Mouse (Mus musculus) ES-E14 (cell line): ENCODE results near the gene Bbox1. TPM values are rescaled to one million over a fixed set of nuclear protein-coding genes. Genes with fewer than 3 reads are reported as not detected.

ENCODE experiments used
- DNase-seq: peaks from one replicate; pipeline ENCODE4 v3.0.0-alpha.2; 2013; ENCODE audit warnings: low read depth, low spot score
- H3K27ac ChIP-seq: 2 replicates; pipeline ENCODE4 v1.5.1; 2012; ENCODE audit warnings: low read depth, mild to moderate bottlenecking, low read length, moderate library complexity, mixed read lengths; ENCODE audit not compliant: poor library complexity, insufficient read depth, severe bottlenecking
- H3K36me3 ChIP-seq: 2 replicates; pipeline ENCODE4 v1.6.1; 2012; ENCODE audit warnings: mild to moderate bottlenecking, low read length, moderate library complexity, mixed read lengths; ENCODE audit not compliant: control insufficient read depth, poor library complexity, insufficient read depth, severe bottlenecking
- H3K4me1 ChIP-seq, 2 experiments: fragments of 150-350 bp in 1 of 2; sonication (generic) in 1 of 2; 2 replicates each; pipeline ENCODE4 v1.6.1; 2012; ENCODE audit warnings: low read length in 2 of 2, mild to moderate bottlenecking in 1 of 2, mixed read lengths in 1 of 2; ENCODE audit not compliant: control insufficient read depth in 2 of 2, insufficient read depth in 2 of 2, poor library complexity in 1 of 2
- H3K4me3 ChIP-seq, 2 experiments: fragments of 150-350 bp in 1 of 2; sonication (generic) in 1 of 2; 2 replicates each; pipeline ENCODE4 v1.5.1; 2012; ENCODE audit warnings: low read length in 2 of 2, low read depth in 1 of 2, mild to moderate bottlenecking in 1 of 2, mixed read lengths in 1 of 2; ENCODE audit not compliant: insufficient read depth in 1 of 2, poor library complexity in 1 of 2, severe bottlenecking in 1 of 2
- H3K9ac ChIP-seq: 2 replicates; pipeline ENCODE4 v1.6.1; 2012; ENCODE audit warnings: low read depth, mild to moderate bottlenecking, low read length, mixed read lengths; ENCODE audit not compliant: poor library complexity, insufficient read depth, severe bottlenecking
- H3K9me3 ChIP-seq: fragments of 150-350 bp; sonication (generic); 2 replicates; pipeline ENCODE4 v1.6.1; 2012; ENCODE audit warnings: low read depth, mild to moderate bottlenecking, low read length; ENCODE audit not compliant: control insufficient read depth, insufficient read depth
- CHD2 ChIP-seq: IDR thresholded peaks from 2 replicates; pipeline ENCODE4 v1.6.1; 2014; ENCODE audit warnings: mild to moderate bottlenecking, low read depth, low read length, inconsistent platforms
- HCFC1 ChIP-seq: IDR thresholded peaks from 2 replicates; pipeline ENCODE4 v1.6.1; 2012; ENCODE audit warnings: low read length, inconsistent platforms, borderline replicate concordance; ENCODE audit not compliant: insufficient read depth
- MAFK ChIP-seq: IDR thresholded peaks from 2 replicates; pipeline ENCODE4 v1.6.1; 2014; ENCODE audit warnings: mild to moderate bottlenecking, low read depth, low read length, inconsistent platforms; ENCODE audit not compliant: insufficient read depth
- ZC3H11A ChIP-seq: IDR thresholded peaks from 2 replicates; pipeline ENCODE4 v1.6.1; 2012; ENCODE audit warnings: low read depth, mild to moderate bottlenecking, inconsistent platforms, low read length, borderline replicate concordance
- ZNF384 ChIP-seq: IDR thresholded peaks from 2 replicates; pipeline ENCODE4 v1.6.1; 2012; ENCODE audit warnings: low read depth, low read length, inconsistent platforms
- in situ Hi-C, 2 experiments: fragments of 600-800 bp; cut with MboI; formaldehyde crosslinking; loops; one replicate each; pipeline ENCODE4 v1.15.1; 2025; ENCODE audit warnings: low sequenced_read_pairs in 2 of 2, inconsistent platforms in 1 of 2; ENCODE audit not compliant: unreplicated experiment in 2 of 2
- total RNA-seq: library from RNA; depleted of rRNA; stranded (reverse); fragments of 300-350 nt; gene quantifications from 2 replicates; pipeline ENCODE4 v1.2.3, GENCODE M21; 2012

Bbox1 gene
- total RNA-seq, 1 experiment: not detected

- H3K27ac ChIP-seq: no peak overlapping the region
- no peak overlapping the region for H3K9ac ChIP-seq
- in situ Hi-C loops: loop anchor here in 1 of 2 experiments (25.0 kb wide), 1 partner anchor 836 kb away; no protein-coding TSS in a partner anchor
- no peaks in the 10 kb centered on the region for H3K4me1 ChIP-seq
- H3K9me3 ChIP-seq: no peaks in the 10 kb centered on the region
- H3K4me3 ChIP-seq: no peak overlapping the region
- H3K36me3 ChIP-seq: no peaks in the 10 kb centered on the region
- no peak for DNase-seq
- no peak for TF ChIP-seq MAFK
- TF ChIP-seq CHD2: no peak
- TF ChIP-seq ZC3H11A: no peak
- no peak for TF ChIP-seq ZNF384
- no peak for TF ChIP-seq HCFC1
Measured at GRCm38 (mm10) chr2:110225969-110226368, 88.4 kb downstream of the Bbox1 start.

DNA sequence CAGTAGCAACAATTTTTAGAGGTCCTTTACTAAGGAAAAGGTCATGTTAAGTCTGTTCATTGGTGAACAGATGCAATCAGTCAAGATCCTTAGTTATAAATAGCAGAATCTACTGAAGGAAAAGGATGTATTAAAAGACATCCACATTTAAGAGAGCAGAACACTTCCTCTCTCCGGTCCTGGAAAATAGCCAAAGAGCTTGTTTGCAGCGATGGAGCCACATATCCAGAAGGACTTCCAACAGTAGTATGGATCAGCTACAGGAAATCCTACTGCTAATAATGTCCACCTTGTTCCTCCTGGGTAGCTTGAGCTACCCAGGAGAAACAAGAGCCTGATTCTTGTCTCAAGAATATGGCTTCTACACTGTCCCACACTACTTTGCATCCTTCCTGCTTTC is 91.6 kb downstream of the Bbox1 start:
- Histone ChIP-seq H3K4me1 (no peaks in the 10 kb centered on the region), H3K9ac (no peak overlapping the region), H3K4me3 (no peak overlapping the region), H3K27ac (no peak overlapping the region), H3K9me3 (no peaks in the 10 kb centered on the region), H3K36me3 (no peaks in the 10 kb centered on the region)
- DNase-seq: no peak
- in situ Hi-C loops: loop anchor here in 1 of 2 experiments (25.0 kb wide), 1 partner anchor 340 kb away; no protein-coding TSS in a partner anchor
- TF ChIP-seq MAFK: no peak
- TF ChIP-seq ZNF384: no peak
- TF ChIP-seq HCFC1: no peak
- TF ChIP-seq ZC3H11A: no peak
- no peak for TF ChIP-seq CHD2

GRCm38 (mm10) chr2:110220492-110220891 is 93.9 kb downstream of the Bbox1 start:
- no peaks in the 10 kb centered on the region for H3K9me3 ChIP-seq
- no peak overlapping the region for H3K9ac ChIP-seq
- TF ChIP-seq ZC3H11A (no peak), ZNF384 (no peak), MAFK (no peak), HCFC1 (no peak), CHD2 (no peak)
- no peaks in the 10 kb centered on the region for H3K4me1 ChIP-seq
- no peak overlapping the region for H3K27ac ChIP-seq
- no peaks in the 10 kb centered on the region for H3K36me3 ChIP-seq
- DNase-seq: no peak
- H3K4me3 ChIP-seq: no peak overlapping the region
- in situ Hi-C loops: loop anchor here in 1 of 2 experiments (25.0 kb wide), 1 partner anchor 342 kb away; no protein-coding TSS in a partner anchor

DNA sequence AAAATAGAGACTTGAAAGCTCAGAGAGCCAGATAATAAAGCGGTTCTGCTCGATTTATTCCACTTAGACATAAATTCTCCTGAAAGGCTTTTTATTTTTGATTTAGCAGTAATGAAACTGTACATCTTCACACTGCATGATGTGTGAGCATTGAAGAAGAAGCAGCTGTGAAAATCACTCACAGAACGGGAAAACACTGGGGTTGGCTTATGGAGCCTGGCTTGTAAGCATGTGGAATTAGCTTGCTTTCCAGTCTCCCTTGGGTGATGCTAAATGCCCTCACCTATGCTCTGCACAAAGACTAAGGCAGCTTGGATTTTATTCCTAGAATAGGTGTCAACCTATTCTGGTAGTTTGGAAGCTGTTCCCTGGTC is 98.7 kb downstream of the Bbox1 start:
- no peak for TF ChIP-seq ZC3H11A
- no peak for TF ChIP-seq ZNF384
- no peak for TF ChIP-seq CHD2
- TF ChIP-seq HCFC1: no peak
- TF ChIP-seq MAFK: no peak
- no peaks in the 10 kb centered on the region for H3K4me1 ChIP-seq
- H3K27ac ChIP-seq: no peak overlapping the region
- no peak overlapping the region for H3K9ac ChIP-seq
- no peaks in the 10 kb centered on the region for H3K36me3 ChIP-seq
- H3K4me3 ChIP-seq: no peak overlapping the region
- DNase-seq: no peak
- in situ Hi-C loops: loop anchor here in 1 of 2 experiments (25.0 kb wide), 1 partner anchor 347 kb away; no protein-coding TSS in a partner anchor
- no peaks in the 10 kb centered on the region for H3K9me3 ChIP-seq

- no peak overlapping the region for H3K9ac ChIP-seq
- H3K36me3 ChIP-seq: no peaks in the 10 kb centered on the region
- TF ChIP-seq HCFC1 (no peak), ZNF384 (no peak), MAFK (no peak), CHD2 (no peak), ZC3H11A (no peak)
Measured at GRCm38 (mm10) chr2:110214991-110215684, 99.2 kb downstream of the Bbox1 start.

More at GRCm38 (mm10) chr2:110214991-110215684, 99.2 kb downstream of the Bbox1 start:
- in situ Hi-C loops: loop anchor here in 1 of 2 experiments (25.0 kb wide), 1 partner anchor 347 kb away; no protein-coding TSS in a partner anchor
- Histone ChIP-seq H3K9me3 (no peaks in the 10 kb centered on the region), H3K27ac (no peak overlapping the region), H3K4me3 (no peak overlapping the region), H3K4me1 (no peaks in the 10 kb centered on the region)
- DNase-seq: no peak
